Mouse (Mus musculus): ENCODE results near the gene Gm3558. TPM values are rescaled to one million over a fixed set of nuclear protein-coding genes. Genes with fewer than 3 reads are reported as not detected.

Gm3558 gene
- 1 to 10 TPM in 1 of 2 experiments, not detected in 1; 4.6 TPM for polyA plus RNA-seq (2017; shearing (Covaris generic))

DNA sequence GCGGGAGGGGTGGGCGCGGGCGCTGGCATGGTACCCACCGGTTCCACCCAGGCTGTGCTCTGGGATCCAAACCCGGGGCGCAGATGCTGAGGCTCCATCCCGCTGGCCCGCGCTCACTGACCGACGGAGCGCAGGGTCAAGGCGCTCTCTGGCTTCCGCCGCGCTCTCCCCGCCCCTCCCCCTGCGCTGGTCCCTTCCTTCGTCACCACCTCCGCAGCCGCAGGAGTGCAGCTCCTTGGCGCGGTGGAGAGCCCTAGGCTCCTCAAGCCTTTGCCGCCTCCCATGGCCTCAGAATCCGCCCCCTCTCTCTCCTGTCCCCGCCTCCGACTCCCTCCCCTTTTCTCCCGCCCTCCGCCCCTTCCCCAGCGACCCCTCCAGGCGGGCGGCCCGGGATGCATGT lies at the start of gene Gm3558:
Gm3558 (minus strand) TSS at position 185 of the 400 bp plus-strand sequence.

DNA sequence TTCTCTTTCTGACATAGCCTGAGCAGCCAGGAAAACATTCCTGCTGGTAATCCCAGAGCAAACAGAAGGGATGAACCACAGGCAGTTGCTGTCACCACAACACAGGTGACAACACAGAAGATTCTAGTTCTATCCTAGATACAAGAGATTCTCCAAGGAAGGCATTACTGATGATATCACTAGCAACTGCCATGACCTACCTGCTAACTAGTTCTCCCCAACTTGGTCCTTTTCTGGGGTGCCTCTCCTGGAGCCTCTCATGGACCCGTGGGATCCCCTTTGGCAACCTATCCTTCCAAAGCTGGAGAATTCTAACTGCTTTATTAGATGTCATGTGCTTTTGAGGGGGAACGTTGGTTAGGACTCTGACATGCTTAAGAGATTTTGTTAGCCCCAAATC lies 27.1 kb upstream of the Gm3558 start, which contains the start of gene Gm10338:
Gm10338 (minus strand) TSS at position 101 of the 400 bp plus-strand sequence.

Other genes starting within 250 kb of the Gm3558 start
- gene Gm5797, start 236.2 kb downstream of the Gm3558 start, polyA plus RNA-seq (2017; shearing (Covaris generic)): not detected
- not detected for gene Gm8374, start 203.4 kb downstream of the Gm3558 start, polyA plus RNA-seq (2017; shearing (Covaris generic))
- gene Gm3755, start 117.6 kb downstream of the Gm3558 start, polyA plus RNA-seq (2017; shearing (Covaris generic)): not detected
- gene Gm3752, start 84.8 kb downstream of the Gm3558 start, polyA plus RNA-seq (2017; shearing (Covaris generic)): 10 to 100 TPM in 1 of 2 experiments, 1 to 10 TPM in 1; 7.1 to 14.6 TPM
- under 1 TPM in 1 of 2 experiments, not detected in 1; 0.25 TPM for gene Gm10338, start 27.0 kb upstream of the Gm3558 start, polyA plus RNA-seq (2017; shearing (Covaris generic))
- gene Gm10128, start 75.4 kb upstream of the Gm3558 start, polyA plus RNA-seq (2017; shearing (Covaris generic)): not detected
- gene Gm26661, start 223.0 kb upstream of the Gm3558 start, polyA plus RNA-seq (2017; shearing (Covaris generic)): not detected
- 10 to 100 TPM; 12.7 to 13.7 TPM for gene Flnb, start 249.4 kb upstream of the Gm3558 start, polyA plus RNA-seq (2017; shearing (Covaris generic))

Measured in inflammation-experienced regulatory T-cells (primary cell).